Mouse (Mus musculus) myocyte (in vitro differentiated cells): ENCODE measurements around the gene Abcd4.

ENCODE experiments used
- MYOD1 ChIP-seq, 3 experiments: IDR thresholded peaks; one replicate each; pipeline ENCODE4 v1.6.1; 2011; ENCODE audit warnings: control low read depth in 2 of 3, low read depth in 2 of 3, mild to moderate bottlenecking in 2 of 3, moderate library complexity in 1 of 3; ENCODE audit not compliant: insufficient read length in 2 of 3, control insufficient read depth in 1 of 3
- POLR2AphosphoS2 ChIP-seq: IDR thresholded peaks from one replicate; pipeline ENCODE4 v1.6.1; 2011; ENCODE audit warnings: low read depth, control low read depth; ENCODE audit not compliant: insufficient read length

GRCm38 (mm10) chr12:84577768-84578439 is 39.3 kb downstream of the Abcd4 start:
- TF ChIP-seq MYOD1 (IDR thresholded peaks at IDR 0.05; ENCODE audit: control insufficient read depth in 1 of 3, insufficient read length in 2 of 3, low read depth in 2 of 3) (no peak), POLR2AphosphoS2 (no peak)
